In genomic region chr10:90732823-90733222, GRCm38 (mm10) we compare ENCODE assay signal across 21 mouse cellular contexts.
"Had no signal": no experiment of that assay in that cellular context is flagged by ENCODE, and none has a peak within 500 bp of the region (broad histone marks: within the 10 kb centered on the region; RNA-seq: fewer than 3 reads in every experiment).

No protein-coding gene starts in this region.

- H3K9ac ChIP-seq: limb, embryonic 12.5 days; limb, embryonic 15.5 days; liver, embryonic 12.5 days; liver, embryonic 15.5 days; lung, embryonic 15.5 days; stomach, embryonic 15.5 days had no signal

- H3K4me1 ChIP-seq: stomach, embryonic 15.5 days had no signal

- H3K27ac ChIP-seq: left cerebral cortex, adult 2 months; limb, embryonic 12.5 days; limb, embryonic 15.5 days; liver, embryonic 12.5 days; liver, embryonic 15.5 days; lung, embryonic 15.5 days; stomach, embryonic 15.5 days had no signal

- DNase-seq: kidney, adult 11 months; kidney, adult 8-10 months; kidney, postnatal 14 days; layer of hippocampus, postnatal 36 days; left cerebral cortex, postnatal 4 days; lung, adult 18-20 months; lung, postnatal 10 days; lung, postnatal 4 days; midbrain, embryonic 14.5 days; right cerebral cortex, adult 18-20 months; right cerebral cortex, postnatal 14 days; spleen, adult 18-20 months; thymus, postnatal 25 days had no signal

- H3K27me3 ChIP-seq: liver, embryonic 12.5 days; liver, embryonic 15.5 days; stomach, embryonic 15.5 days had no signal

- H3K36me3 ChIP-seq: limb, embryonic 12.5 days; limb, embryonic 15.5 days; liver, embryonic 12.5 days; liver, embryonic 15.5 days; lung, embryonic 15.5 days; stomach, embryonic 15.5 days had no signal

- H3K4me2 ChIP-seq: limb, embryonic 12.5 days; limb, embryonic 15.5 days; liver, embryonic 12.5 days; liver, embryonic 15.5 days; lung, embryonic 15.5 days; midbrain, embryonic 11.5 days; stomach, embryonic 15.5 days had no signal

- H3K9me3 ChIP-seq: limb, embryonic 12.5 days; limb, embryonic 15.5 days; liver, embryonic 12.5 days; liver, embryonic 15.5 days; lung, embryonic 15.5 days; stomach, embryonic 15.5 days had no signal

- H3K4me3 ChIP-seq: left cerebral cortex, adult 2 months; limb, embryonic 12.5 days; limb, embryonic 15.5 days; liver, embryonic 12.5 days; liver, embryonic 15.5 days; lung, embryonic 15.5 days; stomach, embryonic 15.5 days had no signal

- ATAC-seq: liver, embryonic 12.5 days had no signal
